Mouse (Mus musculus): ENCODE data around the gene Smarca4. TPM values are rescaled to one million over a fixed set of nuclear protein-coding genes. Genes with fewer than 3 reads are reported as not detected.
"Not testable (repeated sequence)": the region's sequence is repeated elsewhere in the genome, so short reads cannot be mapped to it uniquely, and the experiment has no call there.

The Smarca4 gene
- polyA plus RNA-seq, 1 experiment from 2014 or later: 143 TPM

DNA sequence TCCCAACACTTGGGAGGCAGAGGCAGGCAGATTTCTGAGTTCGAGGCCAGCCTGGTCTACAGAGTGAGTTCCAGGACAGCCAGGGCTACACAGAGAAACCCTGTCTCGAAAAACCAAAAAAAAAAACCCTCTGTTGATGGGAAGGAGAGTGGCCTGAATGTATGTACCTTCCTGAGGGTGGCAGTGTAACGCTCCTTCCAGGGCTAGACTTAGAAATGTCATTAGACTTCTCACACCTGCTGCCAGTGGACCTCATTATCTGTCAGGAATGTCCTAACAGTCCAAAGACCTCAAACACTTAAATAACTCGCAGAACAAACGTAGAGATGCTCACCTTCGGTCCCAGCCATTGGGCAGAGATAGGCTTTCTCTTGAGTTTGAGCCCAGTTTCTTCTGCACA, 83.3 kb downstream of the Smarca4 start:
- H3K27me3 ChIP-seq (ENCODE audit: control insufficient read depth, insufficient read depth, low read length); H3K27ac ChIP-seq (replicated peaks; ENCODE audit: low read depth, low read length); DNase-seq (ENCODE audit: low spot score); H3K4me1 ChIP-seq (ENCODE audit: control insufficient read depth, insufficient read depth, low read length); H3K9ac ChIP-seq (ENCODE audit: low read length); ATAC-seq (ENCODE audit: insufficient number of reproducible peaks, low FRiP score, low TSS enrichment, low read depth); H3K4me3 ChIP-seq (ENCODE audit: low read depth, low read length); H3K9me3 ChIP-seq (ENCODE audit: control insufficient read depth, low read length); H3K4me2 ChIP-seq (ENCODE audit: low read depth, severe bottlenecking): not testable (repeated sequence)
- H3K36me3 ChIP-seq (ENCODE audit: control insufficient read depth, insufficient read depth, low read length): peaks cover 57% of the 10 kb centered on the region
- WGBS: 93% methylated on average over 6 of the region's 6 CpGs

DNA sequence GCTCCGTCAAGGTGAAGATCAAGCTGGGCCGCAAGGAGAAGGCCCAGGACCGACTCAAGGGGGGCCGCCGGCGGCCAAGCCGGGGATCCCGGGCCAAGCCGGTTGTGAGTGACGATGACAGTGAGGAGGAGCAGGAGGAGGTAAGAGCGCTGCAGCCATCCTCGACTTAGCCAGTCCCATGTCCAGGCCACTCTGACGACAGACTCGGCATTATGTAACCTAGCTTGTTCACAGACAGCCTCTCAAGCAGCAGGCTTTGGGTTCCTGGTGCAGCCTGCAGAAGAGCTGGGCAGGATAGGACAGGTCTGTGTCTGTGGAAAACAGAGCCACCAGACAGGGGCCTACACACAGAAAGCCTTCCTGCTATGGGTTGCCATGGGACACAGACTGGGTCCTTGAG, 85.1 kb downstream of the Smarca4 start:
- H3K27me3 ChIP-seq (ENCODE audit: control insufficient read depth, insufficient read depth, low read length): no peaks in the 10 kb centered on the region
- ATAC-seq (ENCODE audit: insufficient number of reproducible peaks, low FRiP score, low TSS enrichment, low read depth) (no peak), DNase-seq (ENCODE audit: low spot score) (no peak)
- H3K9ac ChIP-seq (ENCODE audit: low read length): no peak overlapping the region
- H3K4me2 ChIP-seq (ENCODE audit: low read depth, severe bottlenecking): no peak overlapping the region
- peaks cover 59% of the 10 kb centered on the region for H3K36me3 ChIP-seq (ENCODE audit: control insufficient read depth, insufficient read depth, low read length)
- no peaks in the 10 kb centered on the region for H3K9me3 ChIP-seq (ENCODE audit: control insufficient read depth, low read length)
- 95% methylated on average over 14 of the region's 14 CpGs for WGBS
- H3K4me3 ChIP-seq (ENCODE audit: low read depth, low read length): no peak overlapping the region
- no peak overlapping the region for H3K27ac ChIP-seq (replicated peaks; ENCODE audit: low read depth, low read length)
- H3K4me1 ChIP-seq (ENCODE audit: control insufficient read depth, insufficient read depth, low read length): no peaks in the 10 kb centered on the region

DNA sequence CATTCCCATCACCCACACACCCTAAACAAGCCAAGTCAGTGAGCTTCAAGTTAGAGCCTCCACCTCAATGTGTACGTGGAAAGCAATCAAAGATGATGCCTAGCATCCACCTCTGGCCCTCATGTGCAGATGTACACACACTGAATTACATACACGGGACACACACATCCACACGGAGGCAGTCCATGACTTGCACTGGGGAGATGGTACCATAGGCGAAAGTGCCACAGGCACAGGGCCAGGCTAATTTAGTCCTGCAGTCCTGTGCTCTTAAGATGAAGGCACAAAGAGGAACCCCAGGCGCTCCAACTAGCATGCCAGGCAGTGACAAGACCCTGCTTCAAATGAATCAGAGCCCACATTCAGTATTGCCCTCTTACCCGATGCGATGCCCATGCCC, 87.5 kb downstream of the Smarca4 start:
- no peaks in the 10 kb centered on the region for H3K27me3 ChIP-seq (ENCODE audit: control insufficient read depth, insufficient read depth, low read length)
- H3K36me3 ChIP-seq (ENCODE audit: control insufficient read depth, insufficient read depth, low read length): peaks cover 52% of the 10 kb centered on the region
- H3K4me3 ChIP-seq (ENCODE audit: low read depth, low read length): no peak overlapping the region
- no peak for DNase-seq (ENCODE audit: low spot score)
- H3K9ac ChIP-seq (ENCODE audit: low read length): no peak overlapping the region
- H3K9me3 ChIP-seq (ENCODE audit: control insufficient read depth, low read length): no peaks in the 10 kb centered on the region
- no peaks in the 10 kb centered on the region for H3K4me1 ChIP-seq (ENCODE audit: control insufficient read depth, insufficient read depth, low read length)
- H3K27ac ChIP-seq (replicated peaks; ENCODE audit: low read depth, low read length): no peak overlapping the region
- no peak overlapping the region for H3K4me2 ChIP-seq (ENCODE audit: low read depth, severe bottlenecking)
- 96% methylated on average over 7 of the region's 7 CpGs for WGBS
- no peak for ATAC-seq (ENCODE audit: insufficient number of reproducible peaks, low FRiP score, low TSS enrichment, low read depth)

DNA sequence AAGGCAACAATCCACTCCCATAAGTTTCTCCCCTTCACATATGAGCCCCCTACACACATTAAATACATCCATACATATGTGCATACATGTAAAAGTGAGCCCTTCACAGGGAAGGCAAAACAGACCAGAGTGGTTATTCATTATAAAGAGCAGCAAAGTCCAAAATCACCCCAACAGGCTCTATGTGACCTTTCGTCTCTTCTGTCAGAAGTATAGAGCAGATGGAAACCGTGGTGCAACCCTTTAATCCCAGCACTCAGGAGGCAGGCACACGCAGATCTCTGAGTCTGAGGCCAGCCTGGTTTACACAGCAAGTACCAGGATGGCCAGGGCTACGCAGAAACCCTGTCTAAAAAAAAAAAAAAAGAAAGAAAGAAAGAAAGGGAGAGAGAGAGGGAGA, 90.1 kb downstream of the Smarca4 start:
- WGBS: 89% methylated on average over 4 of the region's 4 CpGs
- Histone ChIP-seq H3K4me2 (ENCODE audit: low read depth, severe bottlenecking) (no peak overlapping the region), H3K4me1 (ENCODE audit: control insufficient read depth, insufficient read depth, low read length) (no peaks in the 10 kb centered on the region), H3K36me3 (ENCODE audit: control insufficient read depth, insufficient read depth, low read length) (peaks cover 33% of the 10 kb centered on the region), H3K27me3 (ENCODE audit: control insufficient read depth, insufficient read depth, low read length) (no peaks in the 10 kb centered on the region), H3K9me3 (ENCODE audit: control insufficient read depth, low read length) (no peaks in the 10 kb centered on the region), H3K9ac (ENCODE audit: low read length) (no peak overlapping the region), H3K4me3 (ENCODE audit: low read depth, low read length) (no peak overlapping the region), H3K27ac (replicated peaks; ENCODE audit: low read depth, low read length) (no peak overlapping the region)
- ATAC-seq (ENCODE audit: insufficient number of reproducible peaks, low FRiP score, low TSS enrichment, low read depth) (no peak), DNase-seq (ENCODE audit: low spot score) (no peak)

DNA sequence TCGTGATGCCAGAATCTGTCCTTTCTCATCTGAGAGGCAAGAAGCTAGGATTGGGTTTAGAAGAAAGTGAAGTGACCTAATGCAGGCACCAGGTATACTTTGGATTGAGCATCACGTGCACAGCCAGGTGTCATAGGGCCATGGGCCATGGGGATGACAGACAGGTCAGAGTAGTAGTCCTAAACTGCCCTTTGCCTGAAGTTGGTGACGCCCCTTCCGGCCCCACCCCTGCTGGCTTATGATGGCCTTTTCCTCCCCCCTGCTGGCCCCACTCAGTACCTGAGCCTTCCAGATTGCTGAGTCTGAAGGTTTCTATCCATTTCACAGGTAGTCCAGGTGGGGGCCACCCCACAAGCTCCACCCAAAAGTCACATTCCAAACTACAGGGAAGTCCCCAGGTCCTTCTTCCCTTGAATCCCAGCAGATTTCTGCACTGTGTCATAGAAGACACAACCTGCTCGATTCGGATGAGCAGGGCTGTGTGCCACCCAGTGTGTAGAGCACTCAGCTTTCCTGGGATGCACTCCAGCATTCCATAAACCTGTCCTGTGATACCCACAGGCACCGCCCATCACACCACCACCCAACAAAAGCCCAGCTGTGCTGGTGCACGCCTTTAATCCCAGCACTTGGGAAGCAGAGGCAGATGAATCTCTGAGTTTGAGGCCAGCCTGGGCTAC, 90.8 kb downstream of the Smarca4 start:
- no peaks in the 10 kb centered on the region for H3K27me3 ChIP-seq (ENCODE audit: control insufficient read depth, insufficient read depth, low read length)
- H3K9ac ChIP-seq (ENCODE audit: low read length): no peak overlapping the region
- DNase-seq (ENCODE audit: low spot score) (no peak), ATAC-seq (ENCODE audit: insufficient number of reproducible peaks, low FRiP score, low TSS enrichment, low read depth) (0 out of 2 replicates have a peak, but pooled peaks have one; percentile 20)
- H3K27ac ChIP-seq (replicated peaks; ENCODE audit: low read depth, low read length): no peak overlapping the region
- WGBS: 88% methylated on average over 8 of the region's 8 CpGs
- no peak overlapping the region for H3K4me2 ChIP-seq (ENCODE audit: low read depth, severe bottlenecking)
- no peaks in the 10 kb centered on the region for H3K4me1 ChIP-seq (ENCODE audit: control insufficient read depth, insufficient read depth, low read length)
- no peaks in the 10 kb centered on the region for H3K9me3 ChIP-seq (ENCODE audit: control insufficient read depth, low read length)
- no peak overlapping the region for H3K4me3 ChIP-seq (ENCODE audit: low read depth, low read length)
- peaks cover 28% of the 10 kb centered on the region for H3K36me3 ChIP-seq (ENCODE audit: control insufficient read depth, insufficient read depth, low read length)

DNA sequence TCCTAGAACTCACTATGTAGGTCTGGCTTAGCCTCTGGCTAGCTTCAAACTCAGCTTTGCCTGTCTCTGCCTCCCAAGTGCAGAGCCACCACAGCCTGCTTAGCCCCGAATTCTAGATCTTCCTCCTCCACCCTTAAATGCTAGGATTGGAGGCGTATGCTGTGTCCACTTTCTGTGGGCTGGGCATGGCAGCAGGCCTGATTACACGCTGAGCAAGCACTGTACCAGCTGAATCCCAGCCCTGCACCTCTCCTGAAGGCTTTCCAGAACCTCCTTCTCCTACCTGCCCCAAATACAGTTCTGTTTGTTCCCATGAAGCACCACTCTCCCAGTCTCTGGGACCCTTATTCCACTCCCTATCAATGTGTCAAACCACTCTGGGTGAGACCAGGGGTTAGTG, 93.4 kb downstream of the Smarca4 start:
- H3K36me3 ChIP-seq (ENCODE audit: control insufficient read depth, insufficient read depth, low read length): peaks cover 10% of the 10 kb centered on the region
- WGBS: 95% methylated on average over 3 of the region's 3 CpGs

DNA sequence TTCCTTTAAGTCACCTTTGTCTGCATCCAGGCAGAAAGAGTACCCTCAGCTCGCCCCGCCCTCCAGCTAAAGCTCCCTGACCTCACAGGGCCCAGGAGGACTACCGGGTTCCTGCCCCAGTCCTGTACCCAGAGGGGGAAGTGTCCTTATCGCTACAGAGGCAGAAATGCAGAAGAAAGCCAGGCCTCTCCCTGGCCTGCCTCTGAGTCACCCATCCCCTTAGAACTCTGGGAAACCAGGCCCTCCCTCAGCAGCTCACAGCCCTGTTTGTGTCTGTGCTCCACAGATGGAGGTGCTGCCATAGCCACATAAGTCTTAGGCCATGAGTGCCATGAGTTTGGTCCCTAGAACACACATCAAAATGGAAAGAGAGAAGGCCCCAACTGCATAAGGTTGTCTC, 99.3 kb downstream of the Smarca4 start:
- ATAC-seq (ENCODE audit: insufficient number of reproducible peaks, low FRiP score, low TSS enrichment, low read depth): no peak
- no peak overlapping the region for H3K4me3 ChIP-seq (ENCODE audit: low read depth, low read length)
- H3K27me3 ChIP-seq (ENCODE audit: control insufficient read depth, insufficient read depth, low read length): no peaks in the 10 kb centered on the region
- H3K27ac ChIP-seq (replicated peaks; ENCODE audit: low read depth, low read length): no peak overlapping the region
- no peaks in the 10 kb centered on the region for H3K9me3 ChIP-seq (ENCODE audit: control insufficient read depth, low read length)
- no peak for DNase-seq (ENCODE audit: low spot score)
- H3K4me2 ChIP-seq (ENCODE audit: low read depth, severe bottlenecking): no peak overlapping the region
- WGBS: 70% methylated on average over 4 of the region's 4 CpGs
- H3K9ac ChIP-seq (ENCODE audit: low read length): no peak overlapping the region
- H3K4me1 ChIP-seq (ENCODE audit: control insufficient read depth, insufficient read depth, low read length): no peaks in the 10 kb centered on the region
- H3K36me3 ChIP-seq (ENCODE audit: control insufficient read depth, insufficient read depth, low read length): no peaks in the 10 kb centered on the region; the same call in 1 of the 2 replicates

More for the DNA sequence above, 93.4 kb downstream of the Smarca4 start:
- Histone ChIP-seq H3K9ac (ENCODE audit: low read length) (no peak overlapping the region), H3K9me3 (ENCODE audit: control insufficient read depth, low read length) (no peaks in the 10 kb centered on the region), H3K27ac (replicated peaks; ENCODE audit: low read depth, low read length) (no peak overlapping the region), H3K27me3 (ENCODE audit: control insufficient read depth, insufficient read depth, low read length) (no peaks in the 10 kb centered on the region), H3K4me3 (ENCODE audit: low read depth, low read length) (no peak overlapping the region), H3K4me2 (ENCODE audit: low read depth, severe bottlenecking) (no peak overlapping the region), H3K4me1 (ENCODE audit: control insufficient read depth, insufficient read depth, low read length) (no peaks in the 10 kb centered on the region)
- ATAC-seq (ENCODE audit: insufficient number of reproducible peaks, low FRiP score, low TSS enrichment, low read depth) (no peak), DNase-seq (ENCODE audit: low spot score) (no peak)

DNA sequence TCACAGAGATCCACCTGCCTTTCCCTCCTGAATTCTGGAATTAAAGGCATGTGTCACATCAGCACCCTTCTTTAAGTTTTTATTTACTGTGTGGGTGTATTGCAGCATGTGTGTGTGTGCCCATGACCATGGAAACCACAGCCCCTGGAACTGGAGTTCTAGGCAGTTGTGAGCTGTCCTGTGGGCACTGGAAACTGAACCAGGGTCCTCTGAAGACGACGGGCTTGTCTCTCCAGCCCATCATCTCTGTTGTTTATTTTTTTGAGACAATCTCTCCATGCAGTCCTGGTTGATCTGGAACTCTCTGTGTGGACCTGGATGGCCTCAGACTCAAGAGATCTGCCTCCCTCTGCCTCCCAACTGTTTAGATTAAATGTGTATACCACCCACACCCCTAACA, 101.0 kb downstream of the Smarca4 start:
- 95% methylated on average over 2 of the region's 2 CpGs for WGBS
- no peaks in the 10 kb centered on the region; the same call in 1 of the 2 replicates for H3K36me3 ChIP-seq (ENCODE audit: control insufficient read depth, insufficient read depth, low read length)
- H3K4me3 ChIP-seq (ENCODE audit: low read depth, low read length): no peak overlapping the region
- H3K9ac ChIP-seq (ENCODE audit: low read length): no peak overlapping the region
- no peak overlapping the region for H3K27ac ChIP-seq (replicated peaks; ENCODE audit: low read depth, low read length)
- ATAC-seq (ENCODE audit: insufficient number of reproducible peaks, low FRiP score, low TSS enrichment, low read depth) (no peak), DNase-seq (ENCODE audit: low spot score) (no peak)
- H3K9me3 ChIP-seq (ENCODE audit: control insufficient read depth, low read length): no peaks in the 10 kb centered on the region
- H3K4me2 ChIP-seq (ENCODE audit: low read depth, severe bottlenecking): no peak overlapping the region
- no peaks in the 10 kb centered on the region for H3K27me3 ChIP-seq (ENCODE audit: control insufficient read depth, insufficient read depth, low read length)
- H3K4me1 ChIP-seq (ENCODE audit: control insufficient read depth, insufficient read depth, low read length): no peaks in the 10 kb centered on the region

DNA sequence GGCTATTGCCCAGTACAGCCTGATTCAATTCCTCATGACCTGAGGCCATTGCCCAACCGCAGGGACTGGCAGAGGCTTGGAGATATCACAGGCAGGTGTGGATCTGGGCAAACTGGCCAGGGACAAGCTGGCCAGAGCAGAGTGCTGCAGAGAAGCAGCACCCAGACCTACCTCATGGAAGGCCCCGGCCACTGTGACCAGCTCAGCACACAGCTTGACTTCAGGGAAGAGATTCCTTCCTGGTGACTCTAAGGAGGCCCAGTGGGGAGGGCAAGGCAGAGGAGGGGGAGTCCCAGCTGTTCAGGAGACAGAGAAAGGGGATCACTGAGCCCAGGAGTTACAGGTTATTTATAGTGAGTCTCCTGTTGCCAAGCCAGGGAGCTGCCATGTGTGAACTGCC, 105.1 kb downstream of the Smarca4 start:
- Histone ChIP-seq H3K27ac (replicated peaks; ENCODE audit: low read depth, low read length) (no peak overlapping the region), H3K4me3 (ENCODE audit: low read depth, low read length) (no peak overlapping the region), H3K4me2 (ENCODE audit: low read depth, severe bottlenecking) (no peak overlapping the region), H3K4me1 (ENCODE audit: control insufficient read depth, insufficient read depth, low read length) (peaks cover 5% of the 10 kb centered on the region), H3K9ac (ENCODE audit: low read length) (no peak overlapping the region), H3K27me3 (ENCODE audit: control insufficient read depth, insufficient read depth, low read length) (no peaks in the 10 kb centered on the region), H3K36me3 (ENCODE audit: control insufficient read depth, insufficient read depth, low read length) (no peaks in the 10 kb centered on the region), H3K9me3 (ENCODE audit: control insufficient read depth, low read length) (no peaks in the 10 kb centered on the region)
- DNase-seq (ENCODE audit: low spot score): no peak
- ATAC-seq (ENCODE audit: insufficient number of reproducible peaks, low FRiP score, low TSS enrichment, low read depth): no peak
- 79% methylated on average over 2 of the region's 2 CpGs for WGBS
